Mouse (Mus musculus): ENCODE measurements at regions not wholly inside any gene's neighbourhood (a gene's known extent, or its start where the extent isn't known, plus 50 kb on each side); places are given as distances from the start of the nearest gene placed in this dataset.

GRCm38 (mm10) chr15:28948245-28948644, 744.7 kb downstream of the Dnah5 start:
- no peak for TF ChIP-seq CTCF (IDR thresholded peaks at IDR 0.05; ENCODE audit: low read depth)
- TF ChIP-seq EP300 (IDR thresholded peaks at IDR 0.05; ENCODE audit: low read depth): no peak

Measured in liver, embryonic 14.5 days (tissue).